Mouse (Mus musculus): ENCODE results near the gene P2ry4. TPM values are rescaled to one million over a fixed set of nuclear protein-coding genes. Genes with fewer than 3 reads are reported as not detected.

P2ry4 gene
- polyA plus RNA-seq, 1 experiment from 2014 or later, result 0.53 TPM

DNA sequence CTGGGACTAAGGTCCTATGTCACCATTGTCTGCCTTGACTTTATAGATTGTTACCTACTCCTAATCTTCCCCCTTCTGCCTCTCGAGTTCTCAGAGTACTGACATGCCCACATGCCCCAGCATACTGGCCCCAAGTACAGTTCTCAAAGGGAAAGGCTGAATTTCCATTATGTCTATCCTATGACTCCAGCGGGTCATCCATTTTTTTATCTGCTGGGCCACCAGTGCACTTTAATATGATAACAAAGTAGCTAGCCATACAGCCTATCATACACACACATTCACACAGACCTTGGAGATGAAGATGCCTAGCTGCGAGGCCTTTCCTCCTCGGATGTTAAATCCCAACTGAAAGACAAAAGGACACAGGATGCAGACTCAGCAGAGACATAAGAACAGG, 29.6 kb upstream of the P2ry4 start:
- 85% methylated on average over 4 of the region's 4 CpGs for WGBS
- ATAC-seq, result no peak
- Histone ChIP-seq H3K36me3 (ENCODE audit: control insufficient read depth, insufficient read depth) (no peaks in the 10 kb centered on the region), H3K4me3 (ENCODE audit: low read depth, low read length) (no peak overlapping the region), H3K4me1 (replicated peaks; ENCODE audit: control insufficient read depth, insufficient read depth, low read length) (no peaks in the 10 kb centered on the region), H3K27me3 (replicated peaks; ENCODE audit: control insufficient read depth, insufficient read depth, low read length) (no peaks in the 10 kb centered on the region), H3K27ac (ENCODE audit: low read depth, low read length) (no peak overlapping the region), H3K9me3 (ENCODE audit: control insufficient read depth) (no peaks in the 10 kb centered on the region), H3K4me2 (replicated peaks; ENCODE audit: low read depth) (no peak overlapping the region), H3K9ac (ENCODE audit: low read depth, low read length) (no peak overlapping the region)
- no peak for TF ChIP-seq CTCF (IDR thresholded peaks at IDR 0.05; ENCODE audit: low read depth)

- Histone ChIP-seq H3K36me3 (ENCODE audit: control insufficient read depth, insufficient read depth) (no peaks in the 10 kb centered on the region), H3K9ac (ENCODE audit: low read depth, low read length) (no peak overlapping the region), H3K4me1 (replicated peaks; ENCODE audit: control insufficient read depth, insufficient read depth, low read length) (no peaks in the 10 kb centered on the region), H3K27ac (ENCODE audit: low read depth, low read length) (no peak overlapping the region), H3K4me3 (ENCODE audit: low read depth, low read length) (no peak overlapping the region), H3K27me3 (replicated peaks; ENCODE audit: control insufficient read depth, insufficient read depth, low read length) (peaks cover 4% of the 10 kb centered on the region; the same call in 1 of the 2 replicates), H3K9me3 (ENCODE audit: control insufficient read depth) (no peaks in the 10 kb centered on the region), H3K4me2 (replicated peaks; ENCODE audit: low read depth) (no peak overlapping the region)
- 57% methylated on average over 2 of the region's 2 CpGs for WGBS
- TF ChIP-seq CTCF (IDR thresholded peaks at IDR 0.05; ENCODE audit: low read depth), result peak; percentile 41
- no peak for ATAC-seq
Observed at GRCm38 (mm10) chrX:100621366-100621765, 26.7 kb upstream of the P2ry4 start.

DNA sequence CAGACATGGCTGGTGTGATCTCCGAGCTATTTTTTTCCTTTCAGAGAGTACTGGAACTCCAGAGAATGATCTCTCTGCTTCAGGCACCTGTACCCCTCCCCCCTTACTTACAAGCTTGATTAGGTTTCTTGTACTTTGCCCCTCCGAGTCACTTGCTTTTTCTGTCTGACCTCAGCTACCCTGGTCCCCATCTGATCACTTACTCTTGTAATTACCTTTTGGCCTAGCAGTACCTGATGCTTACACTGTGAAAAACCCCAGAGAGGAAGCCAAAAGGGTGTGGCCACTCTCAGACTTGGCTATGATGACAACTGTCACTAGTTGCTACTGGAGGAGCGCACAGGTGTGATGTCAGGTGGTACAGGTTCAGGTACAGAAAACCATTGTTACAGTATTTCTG, 23.8 kb upstream of the P2ry4 start:
- Histone ChIP-seq H3K27ac (ENCODE audit: low read depth, low read length) (no peak overlapping the region), H3K4me3 (ENCODE audit: low read depth, low read length) (no peak overlapping the region), H3K4me1 (replicated peaks; ENCODE audit: control insufficient read depth, insufficient read depth, low read length) (no peaks in the 10 kb centered on the region), H3K27me3 (replicated peaks; ENCODE audit: control insufficient read depth, insufficient read depth, low read length) (peaks cover 4% of the 10 kb centered on the region; the same call in 1 of the 2 replicates), H3K9ac (ENCODE audit: low read depth, low read length) (no peak overlapping the region), H3K9me3 (ENCODE audit: control insufficient read depth) (no peaks in the 10 kb centered on the region), H3K36me3 (ENCODE audit: control insufficient read depth, insufficient read depth) (no peaks in the 10 kb centered on the region), H3K4me2 (replicated peaks; ENCODE audit: low read depth) (no peak overlapping the region)
- ATAC-seq, result peak; percentile 86
- no peak for TF ChIP-seq CTCF (IDR thresholded peaks at IDR 0.05; ENCODE audit: low read depth)
- 43% methylated on average over 3 of the region's 3 CpGs for WGBS

- 0 out of 2 replicates have a peak, but pooled peaks cover 3% of the 10 kb centered on the region for H3K27me3 ChIP-seq (replicated peaks; ENCODE audit: control insufficient read depth, insufficient read depth, low read length)
- TF ChIP-seq CTCF (IDR thresholded peaks at IDR 0.05; ENCODE audit: low read depth), result no peak
- no peak within 1 kb of the TSS for H3K4me3 ChIP-seq (ENCODE audit: low read depth, low read length)
- H3K9ac ChIP-seq (ENCODE audit: low read depth, low read length), result no peak within 1 kb of the TSS
- H3K27ac ChIP-seq (ENCODE audit: low read depth, low read length), result no peak within 1 kb of the TSS
- H3K36me3 ChIP-seq (ENCODE audit: control insufficient read depth, insufficient read depth), result no peaks in the 10 kb centered on the region
- no peak within 1 kb of the TSS for H3K4me2 ChIP-seq (replicated peaks; ENCODE audit: low read depth)
- no peaks in the 10 kb centered on the region for H3K9me3 ChIP-seq (ENCODE audit: control insufficient read depth)
- ATAC-seq, result no peak
- H3K4me1 ChIP-seq (replicated peaks; ENCODE audit: control insufficient read depth, insufficient read depth, low read length), result no peaks in the 10 kb centered on the region
- WGBS, result 79% methylated on average over 1 of the region's 1 CpGs
Observed at GRCm38 (mm10) chrX:100605314-100605713, 10.6 kb upstream of the P2ry4 start, which contains the start of gene Arr3. Gene Arr3, plus strand, starts transcription at chrX:100605497.

DNA sequence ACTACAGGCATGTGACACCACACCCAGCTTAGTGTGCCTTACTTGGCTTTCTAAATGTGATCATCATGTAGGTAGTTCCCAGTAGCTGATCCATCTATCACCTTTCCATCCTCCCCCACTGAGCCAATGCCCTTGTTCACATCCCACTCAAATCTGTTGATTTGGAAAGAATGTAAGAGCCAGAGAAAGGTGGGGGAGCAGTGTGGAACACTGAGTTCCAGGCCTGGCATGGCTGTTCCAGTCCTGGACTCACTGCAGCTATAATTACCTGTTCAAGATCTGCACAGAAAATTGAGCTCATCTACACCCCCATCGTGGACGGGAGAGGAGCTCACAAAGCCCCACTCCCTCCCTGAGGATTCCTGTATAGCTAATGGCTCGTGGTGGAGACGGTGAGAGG, 5.1 kb upstream of the P2ry4 start:
- 73% methylated on average over 4 of the region's 4 CpGs for WGBS
- no peaks in the 10 kb centered on the region for H3K4me1 ChIP-seq (replicated peaks; ENCODE audit: control insufficient read depth, insufficient read depth, low read length)
- no peaks in the 10 kb centered on the region for H3K9me3 ChIP-seq (ENCODE audit: control insufficient read depth)
- H3K27ac ChIP-seq (ENCODE audit: low read depth, low read length), result no peak overlapping the region
- H3K4me2 ChIP-seq (replicated peaks; ENCODE audit: low read depth), result no peak overlapping the region
- H3K4me3 ChIP-seq (ENCODE audit: low read depth, low read length), result no peak overlapping the region
- no peak for TF ChIP-seq CTCF (IDR thresholded peaks at IDR 0.05; ENCODE audit: low read depth)
- H3K27me3 ChIP-seq (replicated peaks; ENCODE audit: control insufficient read depth, insufficient read depth, low read length), result no peaks in the 10 kb centered on the region; the same call in 1 of the 2 replicates
- no peak for ATAC-seq
- H3K36me3 ChIP-seq (ENCODE audit: control insufficient read depth, insufficient read depth), result no peaks in the 10 kb centered on the region
- no peak overlapping the region for H3K9ac ChIP-seq (ENCODE audit: low read depth, low read length)

GRCm38 (mm10) chrX:100597439-100597838, 2.8 kb upstream of the P2ry4 start:
- Histone ChIP-seq H3K9me3 (ENCODE audit: control insufficient read depth) (no peaks in the 10 kb centered on the region), H3K4me1 (replicated peaks; ENCODE audit: control insufficient read depth, insufficient read depth, low read length) (no peaks in the 10 kb centered on the region), H3K36me3 (ENCODE audit: control insufficient read depth, insufficient read depth) (no peaks in the 10 kb centered on the region), H3K27ac (ENCODE audit: low read depth, low read length) (no peak overlapping the region), H3K4me2 (replicated peaks; ENCODE audit: low read depth) (no peak overlapping the region), H3K9ac (ENCODE audit: low read depth, low read length) (no peak overlapping the region), H3K27me3 (replicated peaks; ENCODE audit: control insufficient read depth, insufficient read depth, low read length) (peaks cover 7% of the 10 kb centered on the region; the same call in 1 of the 2 replicates), H3K4me3 (ENCODE audit: low read depth, low read length) (no peak overlapping the region)
- no peak for ATAC-seq
- peak; percentile 73 for TF ChIP-seq CTCF (IDR thresholded peaks at IDR 0.05; ENCODE audit: low read depth)
- WGBS, result 26% methylated on average over 5 of the region's 5 CpGs

- Histone ChIP-seq H3K4me1 (replicated peaks; ENCODE audit: control insufficient read depth, insufficient read depth, low read length) (no peaks in the 10 kb centered on the region), H3K9me3 (ENCODE audit: control insufficient read depth) (no peaks in the 10 kb centered on the region), H3K4me3 (ENCODE audit: low read depth, low read length) (no peak within 1 kb of the TSS), H3K4me2 (replicated peaks; ENCODE audit: low read depth) (no peak within 1 kb of the TSS), H3K27me3 (replicated peaks; ENCODE audit: control insufficient read depth, insufficient read depth, low read length) (no peaks in the 10 kb centered on the region), H3K27ac (ENCODE audit: low read depth, low read length) (no peak within 1 kb of the TSS), H3K9ac (ENCODE audit: low read depth, low read length) (no peak within 1 kb of the TSS), H3K36me3 (ENCODE audit: control insufficient read depth, insufficient read depth) (no peaks in the 10 kb centered on the region)
- no peak for TF ChIP-seq CTCF (IDR thresholded peaks at IDR 0.05; ENCODE audit: low read depth)
- ATAC-seq, result no peak
- WGBS, result 87% methylated on average over 1 of the region's 1 CpGs
Observed at GRCm38 (mm10) chrX:100571951-100572350, 22.7 kb downstream of the P2ry4 start, which contains the start of gene Awat1. Gene Awat1, plus strand, starts transcription at chrX:100572251.
